Mouse (Mus musculus): ENCODE data around the gene Tspan18. TPM values are rescaled to one million over a fixed set of nuclear protein-coding genes. Genes with fewer than 3 reads are reported as not detected.
A peak's percentile ranks its signal among the peaks of the same experiment; 100 is the strongest.

The Tspan18 gene
- polyA plus RNA-seq, 1 experiment = 1.0 TPM

- H3K4me1 ChIP-seq (ENCODE audit: control insufficient read depth, insufficient read depth, low read length) = no peaks in the 10 kb centered on the region
- H3K4me3 ChIP-seq (ENCODE audit: low read depth, low read length) = no peak overlapping the region
- no peaks in the 10 kb centered on the region for H3K36me3 ChIP-seq (ENCODE audit: control insufficient read depth, insufficient read depth, low read length, poor library complexity, severe bottlenecking)
- no peaks in the 10 kb centered on the region for H3K9me3 ChIP-seq (replicated peaks; ENCODE audit: control insufficient read depth, insufficient read depth, low read length, poor library complexity, severe bottlenecking)
- H3K9ac ChIP-seq (ENCODE audit: low read depth, poor library complexity, severe bottlenecking) = no peak overlapping the region
- no peaks in the 10 kb centered on the region for H3K27me3 ChIP-seq (ENCODE audit: control insufficient read depth, insufficient read depth, low read length, poor library complexity, severe bottlenecking)
- TF ChIP-seq CTCF (IDR thresholded peaks at IDR 0.05; ENCODE audit: low read depth, low read length) = no peak
- TF ChIP-seq POLR2A (IDR thresholded peaks at IDR 0.05; ENCODE audit: insufficient read depth, low read length) = no peak
- TF ChIP-seq EP300 (IDR thresholded peaks at IDR 0.05; ENCODE audit: insufficient read depth, low read depth, low read length) = no peak
- no peak overlapping the region for H3K27ac ChIP-seq (ENCODE audit: insufficient read depth, low read length)
These were observed 37.8 kb upstream of the Tspan18 start for GRCm38 (mm10) chr2:93372097-93372571.

GRCm38 (mm10) chr2:93368954-93369353 is 34.6 kb upstream of the Tspan18 start:
- H3K27ac ChIP-seq (ENCODE audit: insufficient read depth, low read length) = no peak overlapping the region

GRCm38 (mm10) chr2:93367962-93368361 is 33.7 kb upstream of the Tspan18 start:
- Histone ChIP-seq H3K27me3 (ENCODE audit: control insufficient read depth, insufficient read depth, low read length, poor library complexity, severe bottlenecking) (no peaks in the 10 kb centered on the region), H3K27ac (ENCODE audit: insufficient read depth, low read length) (no peak overlapping the region), H3K9me3 (replicated peaks; ENCODE audit: control insufficient read depth, insufficient read depth, low read length, poor library complexity, severe bottlenecking) (no peaks in the 10 kb centered on the region), H3K9ac (ENCODE audit: low read depth, poor library complexity, severe bottlenecking) (no peak overlapping the region), H3K4me3 (ENCODE audit: low read depth, low read length) (no peak overlapping the region), H3K36me3 (ENCODE audit: control insufficient read depth, insufficient read depth, low read length, poor library complexity, severe bottlenecking) (no peaks in the 10 kb centered on the region), H3K4me1 (ENCODE audit: control insufficient read depth, insufficient read depth, low read length) (no peaks in the 10 kb centered on the region)
- TF ChIP-seq POLR2A (IDR thresholded peaks at IDR 0.05; ENCODE audit: insufficient read depth, low read length) (no peak), CTCF (IDR thresholded peaks at IDR 0.05; ENCODE audit: low read depth, low read length) (no peak), EP300 (IDR thresholded peaks at IDR 0.05; ENCODE audit: insufficient read depth, low read depth, low read length) (no peak)

More at GRCm38 (mm10) chr2:93368954-93369353, 34.6 kb upstream of the Tspan18 start:
- no peaks in the 10 kb centered on the region for H3K36me3 ChIP-seq (ENCODE audit: control insufficient read depth, insufficient read depth, low read length, poor library complexity, severe bottlenecking)
- no peaks in the 10 kb centered on the region for H3K4me1 ChIP-seq (ENCODE audit: control insufficient read depth, insufficient read depth, low read length)
- H3K27me3 ChIP-seq (ENCODE audit: control insufficient read depth, insufficient read depth, low read length, poor library complexity, severe bottlenecking) = no peaks in the 10 kb centered on the region
- TF ChIP-seq CTCF (IDR thresholded peaks at IDR 0.05; ENCODE audit: low read depth, low read length) (no peak), EP300 (IDR thresholded peaks at IDR 0.05; ENCODE audit: insufficient read depth, low read depth, low read length) (no peak), POLR2A (IDR thresholded peaks at IDR 0.05; ENCODE audit: insufficient read depth, low read length) (no peak)
- H3K9ac ChIP-seq (ENCODE audit: low read depth, poor library complexity, severe bottlenecking) = no peak overlapping the region
- H3K9me3 ChIP-seq (replicated peaks; ENCODE audit: control insufficient read depth, insufficient read depth, low read length, poor library complexity, severe bottlenecking) = no peaks in the 10 kb centered on the region
- H3K4me3 ChIP-seq (ENCODE audit: low read depth, low read length) = no peak overlapping the region

- TF ChIP-seq EP300 (IDR thresholded peaks at IDR 0.05; ENCODE audit: insufficient read depth, low read depth, low read length) = no peak
- TF ChIP-seq CTCF (IDR thresholded peaks at IDR 0.05; ENCODE audit: low read depth, low read length) = no peak
- TF ChIP-seq POLR2A (IDR thresholded peaks at IDR 0.05; ENCODE audit: insufficient read depth, low read length) = no peak
- Histone ChIP-seq H3K27me3 (ENCODE audit: control insufficient read depth, insufficient read depth, low read length, poor library complexity, severe bottlenecking) (no peaks in the 10 kb centered on the region), H3K4me3 (ENCODE audit: low read depth, low read length) (no peak overlapping the region), H3K36me3 (ENCODE audit: control insufficient read depth, insufficient read depth, low read length, poor library complexity, severe bottlenecking) (no peaks in the 10 kb centered on the region), H3K4me1 (ENCODE audit: control insufficient read depth, insufficient read depth, low read length) (no peaks in the 10 kb centered on the region), H3K9me3 (replicated peaks; ENCODE audit: control insufficient read depth, insufficient read depth, low read length, poor library complexity, severe bottlenecking) (no peaks in the 10 kb centered on the region), H3K27ac (ENCODE audit: insufficient read depth, low read length) (no peak overlapping the region), H3K9ac (ENCODE audit: low read depth, poor library complexity, severe bottlenecking) (no peak overlapping the region)
These were observed 31.1 kb upstream of the Tspan18 start for GRCm38 (mm10) chr2:93365411-93365810.

GRCm38 (mm10) chr2:93364951-93365350 is 30.6 kb upstream of the Tspan18 start:
- no peak for TF ChIP-seq CTCF (IDR thresholded peaks at IDR 0.05; ENCODE audit: low read depth, low read length)
- TF ChIP-seq POLR2A (IDR thresholded peaks at IDR 0.05; ENCODE audit: insufficient read depth, low read length) = no peak
- TF ChIP-seq EP300 (IDR thresholded peaks at IDR 0.05; ENCODE audit: insufficient read depth, low read depth, low read length) = no peak
- Histone ChIP-seq H3K27me3 (ENCODE audit: control insufficient read depth, insufficient read depth, low read length, poor library complexity, severe bottlenecking) (no peaks in the 10 kb centered on the region), H3K4me1 (ENCODE audit: control insufficient read depth, insufficient read depth, low read length) (no peaks in the 10 kb centered on the region), H3K9me3 (replicated peaks; ENCODE audit: control insufficient read depth, insufficient read depth, low read length, poor library complexity, severe bottlenecking) (no peaks in the 10 kb centered on the region), H3K27ac (ENCODE audit: insufficient read depth, low read length) (no peak overlapping the region), H3K9ac (ENCODE audit: low read depth, poor library complexity, severe bottlenecking) (no peak overlapping the region), H3K36me3 (ENCODE audit: control insufficient read depth, insufficient read depth, low read length, poor library complexity, severe bottlenecking) (no peaks in the 10 kb centered on the region), H3K4me3 (ENCODE audit: low read depth, low read length) (no peak overlapping the region)

- Histone ChIP-seq H3K9ac (ENCODE audit: low read depth, poor library complexity, severe bottlenecking) (no peak overlapping the region), H3K27ac (ENCODE audit: insufficient read depth, low read length) (no peak overlapping the region), H3K27me3 (ENCODE audit: control insufficient read depth, insufficient read depth, low read length, poor library complexity, severe bottlenecking) (no peaks in the 10 kb centered on the region), H3K36me3 (ENCODE audit: control insufficient read depth, insufficient read depth, low read length, poor library complexity, severe bottlenecking) (no peaks in the 10 kb centered on the region), H3K9me3 (replicated peaks; ENCODE audit: control insufficient read depth, insufficient read depth, low read length, poor library complexity, severe bottlenecking) (no peaks in the 10 kb centered on the region), H3K4me1 (ENCODE audit: control insufficient read depth, insufficient read depth, low read length) (no peaks in the 10 kb centered on the region), H3K4me3 (ENCODE audit: low read depth, low read length) (no peak overlapping the region)
- TF ChIP-seq CTCF (IDR thresholded peaks at IDR 0.05; ENCODE audit: low read depth, low read length) (no peak), EP300 (IDR thresholded peaks at IDR 0.05; ENCODE audit: insufficient read depth, low read depth, low read length) (0 out of 2 replicates have a peak, but pooled peaks have one; percentile 11)
These were observed 27.1 kb upstream of the Tspan18 start for GRCm38 (mm10) chr2:93361454-93361853.
